Mouse (Mus musculus): ENCODE measurements around the gene Tnrc6a. TPM values are rescaled to one million over a fixed set of nuclear protein-coding genes. Genes with fewer than 3 reads are reported as not detected.

Tnrc6a gene
- polyA plus RNA-seq, 1 experiment from 2014 or later: 37.3 TPM

DNA sequence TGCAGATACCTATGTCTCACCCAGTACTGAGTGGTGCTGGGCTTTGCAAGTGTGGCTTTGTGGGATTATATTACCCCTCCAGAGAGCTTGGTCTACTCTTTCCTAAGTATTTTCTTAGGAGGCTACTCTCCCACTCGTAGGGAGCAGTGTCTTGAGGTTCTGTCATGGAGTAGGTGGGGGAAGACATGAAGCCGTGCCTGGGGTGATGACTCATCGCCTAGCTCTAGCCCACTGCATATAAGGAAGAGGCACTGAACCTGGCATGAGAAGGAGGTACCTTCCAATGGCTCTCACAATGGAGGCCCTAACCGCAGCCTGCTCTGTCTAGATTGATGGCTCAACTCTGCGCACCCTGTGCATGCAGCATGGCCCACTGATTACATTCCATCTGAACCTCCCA, 68.0 kb downstream of the Tnrc6a start:
- H3K27ac ChIP-seq (ENCODE audit: low read depth, low read length): no peak overlapping the region
- 96% methylated on average over 5 of the region's 5 CpGs for WGBS
- H3K9me3 ChIP-seq (ENCODE audit: control insufficient read depth, low read length): no peaks in the 10 kb centered on the region
- no peak for ATAC-seq
- H3K9ac ChIP-seq (ENCODE audit: low read depth, low read length): no peak overlapping the region
- no peak overlapping the region for H3K4me2 ChIP-seq (ENCODE audit: low read length)
- no peak overlapping the region for H3K4me3 ChIP-seq (ENCODE audit: low read length)
- no peaks in the 10 kb centered on the region for H3K27me3 ChIP-seq (replicated peaks; ENCODE audit: control insufficient read depth, insufficient read depth, low read length)
- H3K36me3 ChIP-seq (ENCODE audit: control insufficient read depth, insufficient read depth, low read length): peaks cover 53% of the 10 kb centered on the region
- H3K4me1 ChIP-seq (ENCODE audit: control insufficient read depth, insufficient read depth, low read depth, low read length): no peaks in the 10 kb centered on the region

GRCm38 (mm10) chr7:123193201-123193600, 69.5 kb downstream of the Tnrc6a start:
- H3K27me3 ChIP-seq (replicated peaks; ENCODE audit: control insufficient read depth, insufficient read depth, low read length): no peaks in the 10 kb centered on the region
- ATAC-seq: no peak
- no peak overlapping the region for H3K27ac ChIP-seq (ENCODE audit: low read depth, low read length)
- no peak overlapping the region for H3K9ac ChIP-seq (ENCODE audit: low read depth, low read length)
- H3K4me1 ChIP-seq (ENCODE audit: control insufficient read depth, insufficient read depth, low read depth, low read length): no peaks in the 10 kb centered on the region
- no peak overlapping the region for H3K4me3 ChIP-seq (ENCODE audit: low read length)
- peaks cover 45% of the 10 kb centered on the region for H3K36me3 ChIP-seq (ENCODE audit: control insufficient read depth, insufficient read depth, low read length)
- WGBS: 95% methylated on average over 12 of the region's 12 CpGs
- H3K9me3 ChIP-seq (ENCODE audit: control insufficient read depth, low read length): no peaks in the 10 kb centered on the region
- no peak overlapping the region for H3K4me2 ChIP-seq (ENCODE audit: low read length)

DNA sequence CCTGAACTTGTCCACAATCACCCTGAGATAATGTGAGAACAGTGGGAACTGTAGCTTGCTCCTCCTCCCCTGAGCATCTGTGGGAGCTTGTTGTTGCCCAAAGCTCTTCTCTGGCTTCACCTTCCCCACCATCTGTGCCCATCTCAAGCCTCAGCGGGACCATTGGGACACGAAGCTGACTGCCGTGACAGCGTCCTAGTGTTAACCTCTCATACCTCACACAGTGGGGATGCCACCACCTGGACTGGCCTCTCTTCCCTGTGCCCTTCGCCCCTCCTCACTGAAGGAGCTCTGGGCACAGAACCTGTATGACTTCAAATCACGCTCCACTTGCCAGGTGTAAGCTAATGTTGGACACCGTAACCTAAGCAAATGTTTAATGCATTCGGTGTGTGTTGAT, 71.0 kb downstream of the Tnrc6a start:
- H3K36me3 ChIP-seq (ENCODE audit: control insufficient read depth, insufficient read depth, low read length): peaks cover 31% of the 10 kb centered on the region
- H3K9me3 ChIP-seq (ENCODE audit: control insufficient read depth, low read length): no peaks in the 10 kb centered on the region
- H3K27me3 ChIP-seq (replicated peaks; ENCODE audit: control insufficient read depth, insufficient read depth, low read length): no peaks in the 10 kb centered on the region
- no peak overlapping the region for H3K4me3 ChIP-seq (ENCODE audit: low read length)
- H3K27ac ChIP-seq (ENCODE audit: low read depth, low read length): no peak overlapping the region
- 86% methylated on average over 8 of the region's 8 CpGs for WGBS
- no peaks in the 10 kb centered on the region for H3K4me1 ChIP-seq (ENCODE audit: control insufficient read depth, insufficient read depth, low read depth, low read length)
- no peak for ATAC-seq
- H3K9ac ChIP-seq (ENCODE audit: low read depth, low read length): no peak overlapping the region
- H3K4me2 ChIP-seq (ENCODE audit: low read length): no peak overlapping the region

GRCm38 (mm10) chr7:123196432-123196831, 72.7 kb downstream of the Tnrc6a start:
- no peaks in the 10 kb centered on the region for H3K9me3 ChIP-seq (ENCODE audit: control insufficient read depth, low read length)
- WGBS: 94% methylated on average over 5 of the region's 5 CpGs
- no peaks in the 10 kb centered on the region for H3K27me3 ChIP-seq (replicated peaks; ENCODE audit: control insufficient read depth, insufficient read depth, low read length)
- H3K36me3 ChIP-seq (ENCODE audit: control insufficient read depth, insufficient read depth, low read length): peaks cover 18% of the 10 kb centered on the region
- H3K4me2 ChIP-seq (ENCODE audit: low read length): no peak overlapping the region
- no peak overlapping the region for H3K9ac ChIP-seq (ENCODE audit: low read depth, low read length)
- H3K27ac ChIP-seq (ENCODE audit: low read depth, low read length): no peak overlapping the region
- ATAC-seq: no peak
- no peak overlapping the region for H3K4me3 ChIP-seq (ENCODE audit: low read length)
- H3K4me1 ChIP-seq (ENCODE audit: control insufficient read depth, insufficient read depth, low read depth, low read length): no peaks in the 10 kb centered on the region

GRCm38 (mm10) chr7:123198695-123199094, 75.0 kb downstream of the Tnrc6a start:
- no peaks in the 10 kb centered on the region for H3K4me1 ChIP-seq (ENCODE audit: control insufficient read depth, insufficient read depth, low read depth, low read length)
- no peak overlapping the region for H3K9ac ChIP-seq (ENCODE audit: low read depth, low read length)
- no peaks in the 10 kb centered on the region for H3K9me3 ChIP-seq (ENCODE audit: control insufficient read depth, low read length)
- ATAC-seq: no peak
- H3K27ac ChIP-seq (ENCODE audit: low read depth, low read length): no peak overlapping the region
- 81% methylated on average over 10 of the region's 10 CpGs for WGBS
- H3K4me3 ChIP-seq (ENCODE audit: low read length): no peak overlapping the region
- H3K27me3 ChIP-seq (replicated peaks; ENCODE audit: control insufficient read depth, insufficient read depth, low read length): no peaks in the 10 kb centered on the region
- H3K36me3 ChIP-seq (ENCODE audit: control insufficient read depth, insufficient read depth, low read length): 0 out of 2 replicates have a peak, but pooled peaks cover 4% of the 10 kb centered on the region
- no peak overlapping the region for H3K4me2 ChIP-seq (ENCODE audit: low read length)

GRCm38 (mm10) chr7:123199151-123199550, 75.5 kb downstream of the Tnrc6a start:
- H3K9me3 ChIP-seq (ENCODE audit: control insufficient read depth, low read length): no peaks in the 10 kb centered on the region
- ATAC-seq: no peak
- WGBS: 76% methylated on average over 3 of the region's 3 CpGs
- H3K36me3 ChIP-seq (ENCODE audit: control insufficient read depth, insufficient read depth, low read length): 0 out of 2 replicates have a peak, but pooled peaks cover 4% of the 10 kb centered on the region
- H3K27me3 ChIP-seq (replicated peaks; ENCODE audit: control insufficient read depth, insufficient read depth, low read length): no peaks in the 10 kb centered on the region
- H3K27ac ChIP-seq (ENCODE audit: low read depth, low read length): no peak overlapping the region
- no peak overlapping the region for H3K4me2 ChIP-seq (ENCODE audit: low read length)
- no peaks in the 10 kb centered on the region for H3K4me1 ChIP-seq (ENCODE audit: control insufficient read depth, insufficient read depth, low read depth, low read length)
- H3K9ac ChIP-seq (ENCODE audit: low read depth, low read length): no peak overlapping the region
- H3K4me3 ChIP-seq (ENCODE audit: low read length): no peak overlapping the region

GRCm38 (mm10) chr7:123199656-123200206, 76.0 kb downstream of the Tnrc6a start:
- Histone ChIP-seq H3K4me2 (ENCODE audit: low read length) (no peak overlapping the region), H3K4me1 (ENCODE audit: control insufficient read depth, insufficient read depth, low read depth, low read length) (no peaks in the 10 kb centered on the region), H3K4me3 (ENCODE audit: low read length) (no peak overlapping the region), H3K9me3 (ENCODE audit: control insufficient read depth, low read length) (no peaks in the 10 kb centered on the region), H3K9ac (ENCODE audit: low read depth, low read length) (no peak overlapping the region), H3K36me3 (ENCODE audit: control insufficient read depth, insufficient read depth, low read length) (0 out of 2 replicates have a peak, but pooled peaks cover 4% of the 10 kb centered on the region), H3K27me3 (replicated peaks; ENCODE audit: control insufficient read depth, insufficient read depth, low read length) (no peaks in the 10 kb centered on the region), H3K27ac (ENCODE audit: low read depth, low read length) (no peak overlapping the region)
- 93% methylated on average over 15 of the region's 15 CpGs for WGBS
- no peak for ATAC-seq

- Histone ChIP-seq H3K27ac (ENCODE audit: low read depth, low read length) (no peak overlapping the region), H3K27me3 (replicated peaks; ENCODE audit: control insufficient read depth, insufficient read depth, low read length) (no peaks in the 10 kb centered on the region), H3K4me3 (ENCODE audit: low read length) (no peak overlapping the region), H3K4me1 (ENCODE audit: control insufficient read depth, insufficient read depth, low read depth, low read length) (no peaks in the 10 kb centered on the region), H3K36me3 (ENCODE audit: control insufficient read depth, insufficient read depth, low read length) (no peaks in the 10 kb centered on the region), H3K9me3 (ENCODE audit: control insufficient read depth, low read length) (no peaks in the 10 kb centered on the region), H3K9ac (ENCODE audit: low read depth, low read length) (no peak overlapping the region), H3K4me2 (ENCODE audit: low read length) (no peak overlapping the region)
- WGBS: 83% methylated on average over 9 of the region's 9 CpGs
- no peak for ATAC-seq
Observed at GRCm38 (mm10) chr7:123200722-123201121, 77.0 kb downstream of the Tnrc6a start.

DNA sequence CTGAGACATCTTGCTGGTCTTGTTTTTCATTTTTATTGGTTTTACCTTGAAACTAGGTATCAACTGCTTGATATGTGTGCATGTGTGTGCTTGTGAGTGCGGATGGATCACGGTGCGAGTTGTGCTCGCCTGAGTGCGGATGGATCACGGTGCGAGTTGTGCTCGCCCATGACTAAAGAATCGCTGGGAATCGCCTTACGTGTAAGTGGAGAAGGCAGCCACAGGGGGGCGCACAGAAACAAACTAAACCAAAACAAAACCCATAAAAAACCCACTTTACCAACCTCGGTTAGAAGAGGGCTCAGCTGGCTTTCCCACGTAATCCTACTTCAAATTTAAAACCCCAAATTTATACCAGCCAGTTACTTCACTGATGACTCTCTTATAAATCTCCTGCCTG, 81.6 kb downstream of the Tnrc6a start:
- Histone ChIP-seq H3K4me2 (ENCODE audit: low read length) (no peak overlapping the region), H3K27ac (ENCODE audit: low read depth, low read length) (no peak overlapping the region), H3K4me1 (ENCODE audit: control insufficient read depth, insufficient read depth, low read depth, low read length) (no peaks in the 10 kb centered on the region), H3K27me3 (replicated peaks; ENCODE audit: control insufficient read depth, insufficient read depth, low read length) (no peaks in the 10 kb centered on the region), H3K9me3 (ENCODE audit: control insufficient read depth, low read length) (no peaks in the 10 kb centered on the region), H3K36me3 (ENCODE audit: control insufficient read depth, insufficient read depth, low read length) (no peaks in the 10 kb centered on the region), H3K4me3 (ENCODE audit: low read length) (no peak overlapping the region), H3K9ac (ENCODE audit: low read depth, low read length) (no peak overlapping the region)
- 0 out of 2 replicates have a peak, but pooled peaks have one; percentile 20 for ATAC-seq
- 37% methylated on average over 14 of the region's 14 CpGs for WGBS

DNA sequence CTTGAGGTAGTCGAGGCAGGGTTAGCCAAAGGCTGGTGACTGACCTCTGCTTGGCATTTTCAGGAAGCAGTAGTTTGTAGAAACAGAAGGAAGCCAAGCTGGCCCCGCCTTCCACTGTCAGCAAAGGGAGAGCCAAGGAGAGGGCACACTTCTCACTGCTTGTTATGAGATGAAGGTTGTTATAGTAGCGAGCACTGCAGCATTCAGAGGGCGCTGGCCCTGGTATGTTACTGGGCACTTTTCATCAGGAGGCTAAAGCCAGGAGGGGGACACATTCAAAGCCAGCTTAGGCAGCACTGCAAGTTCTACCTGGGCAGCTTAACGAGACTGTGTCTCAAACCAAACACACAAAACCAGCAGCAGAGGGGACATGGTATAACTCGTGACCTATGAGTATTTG, 83.9 kb downstream of the Tnrc6a start:
- H3K9me3 ChIP-seq (ENCODE audit: control insufficient read depth, low read length): no peaks in the 10 kb centered on the region
- no peak for ATAC-seq
- H3K4me3 ChIP-seq (ENCODE audit: low read length): no peak overlapping the region
- H3K36me3 ChIP-seq (ENCODE audit: control insufficient read depth, insufficient read depth, low read length): no peaks in the 10 kb centered on the region
- H3K4me1 ChIP-seq (ENCODE audit: control insufficient read depth, insufficient read depth, low read depth, low read length): no peaks in the 10 kb centered on the region
- H3K27ac ChIP-seq (ENCODE audit: low read depth, low read length): no peak overlapping the region
- H3K27me3 ChIP-seq (replicated peaks; ENCODE audit: control insufficient read depth, insufficient read depth, low read length): no peaks in the 10 kb centered on the region
- H3K4me2 ChIP-seq (ENCODE audit: low read length): no peak overlapping the region
- no peak overlapping the region for H3K9ac ChIP-seq (ENCODE audit: low read depth, low read length)
- 79% methylated on average over 6 of the region's 6 CpGs for WGBS

All from hindbrain, embryonic 16.5 days (tissue).